Mouse (Mus musculus): ENCODE measurements around the gene Piwil4.

Piwil4 gene

DNA sequence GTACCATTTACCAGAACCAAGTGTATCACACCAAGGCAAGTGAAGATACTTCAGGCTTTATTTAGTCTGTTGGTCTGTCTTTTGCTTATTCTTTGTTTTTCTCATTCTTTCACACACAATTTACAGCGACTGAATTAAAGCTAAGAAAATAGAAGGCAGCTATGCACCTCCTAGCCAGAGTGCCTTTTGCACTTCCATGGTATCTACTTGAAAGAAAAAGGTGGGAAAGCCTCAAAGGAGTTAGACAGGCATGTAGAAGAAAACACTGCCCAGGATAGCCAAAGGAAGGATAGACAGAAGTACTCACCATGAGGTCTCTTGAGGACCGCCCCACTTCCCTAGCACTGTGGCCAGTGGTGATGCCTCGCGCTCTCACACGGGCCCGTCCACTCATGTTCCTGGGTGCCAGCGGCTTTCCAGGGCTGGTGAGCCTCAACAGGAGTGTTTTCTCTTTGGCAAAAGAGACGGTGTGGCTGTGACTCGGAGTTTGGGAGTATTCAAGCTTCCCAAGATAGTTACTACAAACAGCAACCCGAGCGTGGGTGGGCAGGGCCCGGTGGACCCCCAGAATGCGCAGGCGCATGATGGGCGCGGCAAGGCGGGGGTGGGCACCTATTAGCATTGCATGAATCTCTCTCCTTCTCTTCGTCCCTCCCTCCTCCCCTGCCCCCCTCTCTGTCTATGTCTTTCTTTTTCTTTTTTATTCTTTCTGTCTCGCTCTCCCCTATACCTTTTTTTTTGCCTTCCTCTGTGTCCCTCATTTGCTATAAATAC, at the start of gene Piwil4:
Piwil4 (minus strand) TSS at position 583 of the 774 bp plus-strand sequence.
- no peaks in the 10 kb centered on the region for H3K27me3 ChIP-seq (ENCODE audit: control insufficient read depth, insufficient read depth, low read length, poor library complexity, severe bottlenecking)
- H3K36me3 ChIP-seq (ENCODE audit: control insufficient read depth, insufficient read depth, low read length, poor library complexity, severe bottlenecking), result no peaks in the 10 kb centered on the region
- no peak for DNase-seq (ENCODE audit: low read depth, low spot score)

DNA sequence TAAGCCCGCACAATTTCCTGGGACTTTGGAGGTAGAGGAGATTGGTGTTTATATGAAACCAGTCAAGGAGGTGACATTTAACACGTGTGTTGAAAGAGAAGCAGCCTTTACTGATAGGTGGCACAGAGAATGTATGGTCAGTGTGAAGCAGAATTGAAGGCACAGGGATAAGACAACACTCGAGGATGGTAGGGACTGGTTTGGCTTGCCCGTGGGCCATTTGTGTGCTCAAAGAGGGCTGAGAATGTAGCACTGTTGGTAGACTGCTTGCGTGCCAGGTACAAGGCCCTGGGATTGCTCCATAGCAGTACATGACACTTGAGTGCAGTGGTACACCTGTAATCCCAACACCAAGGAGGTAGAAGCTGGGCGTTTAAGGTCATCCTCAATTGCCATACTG, 46.8 kb upstream of the Piwil4 start:
- no peak for DNase-seq (ENCODE audit: low read depth, low spot score)
- no peaks in the 10 kb centered on the region for H3K27me3 ChIP-seq (ENCODE audit: control insufficient read depth, insufficient read depth, low read length, poor library complexity, severe bottlenecking)
- H3K36me3 ChIP-seq (ENCODE audit: control insufficient read depth, insufficient read depth, low read length, poor library complexity, severe bottlenecking), result peaks cover 8% of the 10 kb centered on the region

DNA sequence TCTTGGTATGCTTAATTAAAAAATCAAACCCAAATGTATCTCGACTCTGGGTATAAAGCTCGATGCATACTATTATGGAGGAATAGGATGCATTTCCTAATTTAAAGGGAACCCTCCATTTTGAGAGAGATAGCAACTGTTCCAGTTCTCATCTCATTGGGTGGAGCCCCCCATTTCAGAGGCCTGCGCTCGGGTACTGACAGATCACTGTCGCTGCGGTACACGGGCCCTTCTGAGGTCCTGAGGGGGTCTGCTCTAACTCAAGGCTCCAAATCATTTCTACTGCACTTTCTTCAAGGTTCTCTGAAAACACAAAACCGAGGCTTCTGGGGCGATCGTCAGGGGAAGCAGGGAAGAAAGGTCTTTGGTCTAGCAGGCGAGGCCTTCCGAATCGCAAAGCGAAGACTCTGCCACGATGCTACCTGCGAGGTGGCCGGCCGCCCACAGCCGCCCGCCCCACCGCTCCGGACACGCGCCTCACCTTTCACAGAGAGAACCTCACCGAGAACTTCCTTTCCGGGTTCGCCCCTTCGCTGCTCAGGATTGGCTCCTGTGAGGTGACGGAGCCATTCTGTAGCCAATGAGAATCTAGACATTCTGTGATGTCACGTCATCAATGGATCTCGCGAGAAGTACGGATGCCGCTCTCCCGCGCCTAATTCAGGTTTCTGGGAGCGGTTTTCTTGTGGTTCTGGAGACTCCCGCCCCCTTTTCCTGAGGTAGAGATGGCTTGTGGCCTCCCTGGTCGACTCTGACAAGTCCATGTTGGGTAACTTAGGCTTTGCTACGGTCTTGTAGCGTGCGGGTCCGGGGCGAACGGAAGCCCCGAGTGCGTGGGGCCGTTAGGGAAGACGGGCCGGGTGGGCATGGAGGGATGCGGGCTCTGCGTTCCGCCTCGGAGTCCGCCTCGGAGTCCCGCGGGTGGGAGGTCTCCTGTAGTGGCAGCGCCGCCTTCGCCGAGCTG, 43.8 kb upstream of the Piwil4 start, which contains the start of the genes Mre11a and Ankrd49:
Mre11a (plus strand) TSS at position 616 of the 964 bp plus-strand sequence.
Ankrd49 (minus strand) TSS at position 818 of the 964 bp plus-strand sequence.
- H3K36me3 ChIP-seq (ENCODE audit: control insufficient read depth, insufficient read depth, low read length, poor library complexity, severe bottlenecking), result peaks cover 10% of the 10 kb centered on the region
- peak; percentile 96 for DNase-seq (ENCODE audit: low read depth, low spot score)
- no peaks in the 10 kb centered on the region for H3K27me3 ChIP-seq (ENCODE audit: control insufficient read depth, insufficient read depth, low read length, poor library complexity, severe bottlenecking)

DNA sequence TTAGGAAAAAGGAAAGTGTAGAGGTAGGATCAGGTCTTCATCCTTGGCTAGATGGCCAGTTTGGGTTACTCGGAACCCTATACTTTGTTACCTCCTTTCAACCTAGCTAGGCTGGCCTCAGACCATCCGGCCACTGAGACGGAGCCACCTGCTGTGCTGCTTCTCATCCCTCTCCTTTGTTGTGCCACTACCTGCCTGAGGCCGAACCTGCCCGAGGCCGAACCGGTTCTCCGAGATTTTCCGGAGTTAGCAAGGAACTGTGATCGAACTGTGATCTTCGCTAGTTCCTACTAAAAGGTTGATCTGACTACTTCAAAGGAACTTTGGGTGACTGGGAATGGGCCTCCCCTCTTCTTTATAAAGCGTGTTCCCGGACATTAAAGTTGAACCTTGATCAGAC, 37.8 kb upstream of the Piwil4 start:
- Histone ChIP-seq H3K36me3 (ENCODE audit: control insufficient read depth, insufficient read depth, low read length, poor library complexity, severe bottlenecking) (peaks cover 4% of the 10 kb centered on the region; the same call in 1 of the 2 replicates), H3K27me3 (ENCODE audit: control insufficient read depth, insufficient read depth, low read length, poor library complexity, severe bottlenecking) (no peaks in the 10 kb centered on the region)
- DNase-seq (ENCODE audit: low read depth, low spot score), result no peak

DNA sequence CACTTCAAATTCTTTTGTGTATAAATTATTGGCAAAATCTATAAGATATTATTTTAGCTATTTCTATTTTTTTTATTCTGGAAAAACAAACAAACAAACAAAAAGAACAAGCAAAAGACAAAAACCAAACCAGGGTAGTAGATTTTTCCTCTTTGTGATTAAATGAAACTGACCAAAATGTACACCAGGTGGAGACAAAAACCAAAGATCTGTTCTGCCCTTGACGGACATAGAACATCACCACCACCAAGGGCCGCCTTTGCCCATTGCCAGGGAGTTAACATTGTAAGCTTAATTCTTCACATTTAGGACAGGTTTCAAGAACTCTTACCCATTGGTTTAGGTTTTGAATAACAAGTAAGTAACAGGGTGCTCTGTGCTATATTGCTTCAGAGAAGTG, 33.3 kb upstream of the Piwil4 start:
- DNase-seq (ENCODE audit: low read depth, low spot score), result peak; percentile 47
- Histone ChIP-seq H3K27me3 (ENCODE audit: control insufficient read depth, insufficient read depth, low read length, poor library complexity, severe bottlenecking) (no peaks in the 10 kb centered on the region), H3K36me3 (ENCODE audit: control insufficient read depth, insufficient read depth, low read length, poor library complexity, severe bottlenecking) (no peaks in the 10 kb centered on the region)

DNA sequence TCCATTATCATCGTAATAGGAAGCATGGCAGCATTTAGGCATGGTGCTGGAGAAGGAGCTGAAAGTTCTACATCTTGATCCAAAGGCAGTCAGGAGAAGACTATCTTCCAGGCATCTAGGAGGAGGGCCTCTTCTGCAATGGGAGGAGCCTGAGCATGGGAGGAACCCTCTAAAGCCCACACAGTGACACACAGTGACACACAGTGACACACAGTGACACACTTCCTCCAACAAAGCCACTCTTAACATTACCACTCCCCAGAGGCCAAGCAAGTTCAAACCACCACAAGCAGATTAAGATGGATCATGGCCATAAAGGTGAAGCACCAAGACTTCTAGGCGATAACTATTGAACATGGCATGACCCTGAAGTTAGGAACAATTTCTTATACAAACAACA, 31.5 kb upstream of the Piwil4 start:
- H3K27me3 ChIP-seq (ENCODE audit: control insufficient read depth, insufficient read depth, low read length, poor library complexity, severe bottlenecking), result no peaks in the 10 kb centered on the region
- no peaks in the 10 kb centered on the region for H3K36me3 ChIP-seq (ENCODE audit: control insufficient read depth, insufficient read depth, low read length, poor library complexity, severe bottlenecking)
- no peak for DNase-seq (ENCODE audit: low read depth, low spot score)

DNA sequence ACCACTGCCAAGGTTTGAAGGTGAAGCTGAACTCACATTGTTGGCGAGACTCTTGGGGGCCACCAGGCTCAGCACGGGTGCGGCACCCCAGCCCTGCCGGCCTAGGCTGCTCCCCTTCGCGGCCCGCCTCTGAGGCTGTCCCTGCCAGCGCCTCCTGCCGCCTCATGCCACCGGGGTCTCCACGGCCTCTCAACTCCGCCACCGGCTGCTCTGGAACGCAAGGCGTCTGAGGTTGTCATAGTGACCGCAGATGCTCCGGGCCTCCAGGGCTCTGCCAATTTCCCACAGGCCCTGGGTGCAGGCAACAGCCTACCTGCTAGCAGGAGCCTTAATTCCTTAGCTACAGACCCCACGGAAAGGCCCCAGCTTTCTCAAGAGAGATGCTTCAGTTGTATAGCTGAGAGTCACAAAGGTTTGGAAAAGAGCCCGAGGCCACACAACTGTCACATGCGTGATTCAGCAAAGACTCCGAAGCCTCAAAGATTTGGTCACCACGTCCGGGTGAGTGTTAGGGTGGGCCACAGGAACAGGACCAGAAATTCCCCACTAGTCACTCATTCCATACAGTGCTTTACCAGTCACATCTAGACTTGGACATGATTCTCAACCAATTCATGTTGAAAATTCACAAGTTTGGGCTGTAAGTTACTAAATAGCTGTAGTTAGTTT, 30.4 kb upstream of the Piwil4 start, which contains the start of gene 1700012B09Rik:
1700012B09Rik (minus strand) TSS at position 228 of the 669 bp plus-strand sequence.
- H3K27me3 ChIP-seq (ENCODE audit: control insufficient read depth, insufficient read depth, low read length, poor library complexity, severe bottlenecking), result no peaks in the 10 kb centered on the region
- DNase-seq (ENCODE audit: low read depth, low spot score), result no peak
- H3K36me3 ChIP-seq (ENCODE audit: control insufficient read depth, insufficient read depth, low read length, poor library complexity, severe bottlenecking), result no peaks in the 10 kb centered on the region

DNA sequence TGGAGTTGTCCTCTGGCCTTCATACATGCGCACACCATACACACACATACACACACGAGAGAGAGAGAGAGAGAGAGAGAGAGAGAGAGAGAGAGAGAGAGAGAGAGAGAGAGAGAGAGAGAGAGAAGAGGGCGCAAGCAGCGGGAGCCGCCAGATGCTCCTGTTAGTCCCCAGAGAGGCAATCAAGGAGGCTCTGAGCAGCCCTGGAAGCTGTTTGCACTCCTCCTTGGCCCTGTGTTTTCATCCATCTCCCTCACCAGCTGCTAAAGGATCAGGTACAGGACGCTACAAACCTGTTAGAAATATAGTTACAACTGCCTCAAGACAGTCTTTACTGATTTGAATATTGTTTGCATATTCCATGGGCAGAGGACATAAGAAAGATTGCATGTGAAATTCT, 29.3 kb upstream of the Piwil4 start:
- no peak for DNase-seq (ENCODE audit: low read depth, low spot score)
- Histone ChIP-seq H3K36me3 (ENCODE audit: control insufficient read depth, insufficient read depth, low read length, poor library complexity, severe bottlenecking) (no peaks in the 10 kb centered on the region), H3K27me3 (ENCODE audit: control insufficient read depth, insufficient read depth, low read length, poor library complexity, severe bottlenecking) (no peaks in the 10 kb centered on the region)

DNA sequence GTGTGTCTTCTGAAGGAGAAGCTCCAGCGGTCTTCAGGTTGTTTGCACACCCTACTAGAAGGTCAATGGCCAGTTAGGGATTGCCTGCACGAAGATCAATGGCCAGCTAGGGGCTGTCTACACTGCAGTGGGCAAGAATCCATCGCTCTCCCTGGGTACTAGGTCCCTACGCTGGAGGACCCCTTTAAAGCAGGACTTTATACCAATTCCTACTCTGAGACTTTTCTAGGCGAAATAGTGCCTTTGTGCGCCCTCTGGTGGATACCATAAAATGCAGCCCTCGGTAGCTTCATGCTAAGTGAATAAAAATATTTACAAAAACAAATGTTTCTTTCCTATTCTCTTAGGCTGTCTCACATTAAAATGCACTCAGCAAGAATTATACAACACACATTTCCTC, 24.2 kb upstream of the Piwil4 start:
- Histone ChIP-seq H3K27me3 (ENCODE audit: control insufficient read depth, insufficient read depth, low read length, poor library complexity, severe bottlenecking) (no peaks in the 10 kb centered on the region; the same call in 1 of the 2 replicates), H3K36me3 (ENCODE audit: control insufficient read depth, insufficient read depth, low read length, poor library complexity, severe bottlenecking) (no peaks in the 10 kb centered on the region)
- peak; percentile 51 for DNase-seq (ENCODE audit: low read depth, low spot score)

DNA sequence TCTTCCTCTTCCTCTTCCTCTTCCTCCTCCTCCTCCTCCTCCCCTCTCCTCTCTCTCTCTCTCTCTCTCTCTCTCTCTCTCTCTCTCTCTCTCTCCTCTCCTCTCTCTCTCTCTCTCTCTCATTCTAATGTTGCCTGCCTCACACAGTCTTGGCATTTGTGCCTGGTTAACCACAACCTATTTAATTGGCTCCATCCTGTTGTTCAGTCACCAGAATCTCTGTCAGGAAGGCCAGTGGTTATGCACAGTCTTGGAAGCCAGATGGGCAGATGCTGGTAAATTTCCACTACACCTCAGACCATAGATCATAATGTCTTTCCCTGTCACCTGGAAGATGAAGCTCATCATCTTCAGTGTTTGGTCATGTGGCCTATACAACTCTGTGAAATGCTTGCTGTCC, 18.7 kb upstream of the Piwil4 start:
- DNase-seq (ENCODE audit: low read depth, low spot score), result no peak
- H3K27me3 ChIP-seq (ENCODE audit: control insufficient read depth, insufficient read depth, low read length, poor library complexity, severe bottlenecking), result no peaks in the 10 kb centered on the region; the same call in 1 of the 2 replicates
- H3K36me3 ChIP-seq (ENCODE audit: control insufficient read depth, insufficient read depth, low read length, poor library complexity, severe bottlenecking), result no peaks in the 10 kb centered on the region

DNA sequence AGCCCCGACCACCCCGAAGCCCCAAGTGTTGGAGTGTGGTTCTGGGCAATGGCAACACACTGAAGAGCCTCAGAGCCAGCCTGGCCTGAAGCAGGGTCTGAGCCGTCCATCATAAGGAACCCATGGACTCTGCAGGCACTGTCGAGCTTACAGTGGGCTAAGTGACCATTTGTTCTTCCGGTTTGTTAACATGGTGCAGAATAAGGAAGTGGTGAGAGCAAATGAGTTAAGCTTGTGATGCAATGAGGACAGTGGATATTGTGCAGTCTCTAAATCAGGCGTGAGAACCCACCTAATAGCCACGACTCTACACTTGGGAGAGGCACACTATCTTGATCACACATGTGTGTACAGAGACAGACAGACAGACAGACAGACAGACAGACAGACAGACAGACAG, 18.1 kb upstream of the Piwil4 start:
- DNase-seq (ENCODE audit: low read depth, low spot score), result peak; percentile 15
- Histone ChIP-seq H3K36me3 (ENCODE audit: control insufficient read depth, insufficient read depth, low read length, poor library complexity, severe bottlenecking) (no peaks in the 10 kb centered on the region), H3K27me3 (ENCODE audit: control insufficient read depth, insufficient read depth, low read length, poor library complexity, severe bottlenecking) (no peaks in the 10 kb centered on the region)

DNA sequence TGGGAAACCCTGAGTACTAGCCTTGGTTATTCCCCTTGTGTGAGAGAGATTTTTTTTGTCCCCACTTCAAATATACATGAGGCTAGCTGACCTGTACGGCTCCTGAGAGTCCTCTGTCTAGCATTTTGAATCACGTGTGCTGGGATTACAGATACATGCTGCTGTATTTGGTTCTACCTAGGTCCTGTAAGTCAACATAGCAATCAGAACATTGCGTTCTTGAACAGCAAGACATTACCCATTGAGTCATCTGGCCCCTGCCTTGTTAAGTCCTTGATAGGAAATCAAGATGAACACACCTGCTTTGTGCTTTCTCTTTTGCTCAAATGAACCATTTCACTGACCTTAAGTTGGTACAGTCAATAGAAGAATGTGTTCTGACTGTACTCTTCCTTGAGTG, 13.9 kb upstream of the Piwil4 start:
- Histone ChIP-seq H3K27me3 (ENCODE audit: control insufficient read depth, insufficient read depth, low read length, poor library complexity, severe bottlenecking) (no peaks in the 10 kb centered on the region), H3K36me3 (ENCODE audit: control insufficient read depth, insufficient read depth, low read length, poor library complexity, severe bottlenecking) (no peaks in the 10 kb centered on the region)
- no peak for DNase-seq (ENCODE audit: low read depth, low spot score)

DNA sequence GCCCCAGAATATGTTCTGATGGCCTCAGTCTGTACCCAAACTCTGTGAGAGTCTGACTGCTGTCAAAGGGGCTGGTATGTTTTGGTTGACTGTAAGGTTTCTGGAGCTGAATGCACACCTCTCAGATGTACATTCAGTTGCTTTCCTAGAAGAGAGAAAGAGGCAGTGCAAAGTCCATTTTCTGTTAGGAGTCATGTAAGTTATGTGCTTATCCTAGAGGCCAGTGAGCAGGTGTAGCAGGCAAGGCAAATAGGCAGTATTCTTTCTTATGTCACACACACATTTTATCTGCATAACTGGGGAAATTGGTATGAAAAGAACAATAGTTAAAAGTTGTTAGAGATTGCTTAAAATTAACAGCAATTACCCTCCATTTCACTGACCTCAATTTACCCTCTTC, 13.4 kb upstream of the Piwil4 start:
- H3K27me3 ChIP-seq (ENCODE audit: control insufficient read depth, insufficient read depth, low read length, poor library complexity, severe bottlenecking), result no peaks in the 10 kb centered on the region

DNA sequence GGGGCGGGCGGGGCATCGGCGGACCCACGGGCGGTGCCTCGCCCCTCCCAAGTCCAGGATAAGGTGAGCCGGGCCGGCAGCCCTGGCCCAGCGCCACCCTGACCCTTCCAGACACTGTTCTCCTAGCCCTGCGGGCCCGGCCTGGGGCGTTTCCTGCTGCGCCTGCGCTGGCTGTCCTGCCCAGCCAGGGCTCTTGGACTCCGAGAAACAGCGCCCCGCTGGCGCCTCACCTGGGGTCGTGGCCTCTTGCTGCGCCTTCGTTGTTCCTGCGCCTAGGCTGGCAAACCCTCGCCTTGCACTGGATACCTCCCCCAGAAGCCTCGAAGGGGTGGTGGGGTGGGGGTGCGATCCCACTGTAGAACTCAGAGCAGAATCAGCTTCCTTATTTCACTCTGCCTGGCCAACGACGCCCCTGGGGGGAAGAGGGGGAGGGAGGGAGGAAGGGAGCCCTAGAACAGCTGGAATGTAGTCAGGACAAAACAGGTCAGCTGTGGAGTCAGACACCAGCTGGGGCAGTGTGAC, 11.5 kb upstream of the Piwil4 start, which contains the start of gene Fut4:
Fut4 (minus strand) TSS at position 393 of the 522 bp plus-strand sequence.
- Histone ChIP-seq H3K36me3 (ENCODE audit: control insufficient read depth, insufficient read depth, low read length, poor library complexity, severe bottlenecking) (no peaks in the 10 kb centered on the region), H3K27me3 (ENCODE audit: control insufficient read depth, insufficient read depth, low read length, poor library complexity, severe bottlenecking) (no peaks in the 10 kb centered on the region)
- peak; percentile 24 for DNase-seq (ENCODE audit: low read depth, low spot score)

More for the DNA sequence above, 13.4 kb upstream of the Piwil4 start:
- DNase-seq (ENCODE audit: low read depth, low spot score), result no peak
- H3K36me3 ChIP-seq (ENCODE audit: control insufficient read depth, insufficient read depth, low read length, poor library complexity, severe bottlenecking), result no peaks in the 10 kb centered on the region
